Mouse (Mus musculus) B cell, adult (primary cell): Measurements from ENCODE around the gene Olfr1254. TPM values are rescaled to one million over a fixed set of nuclear protein-coding genes. Genes with fewer than 3 reads are reported as not detected.

ENCODE experiments used
- total RNA-seq: library from RNA; stranded (reverse); gene quantifications from 4 replicates; pipeline ENCODE4 v1.2.4, GENCODE M21; 2023; ENCODE audit not compliant: inconsistent age

The Olfr1254 gene
- total RNA-seq = not detected in 4 replicates

GRCm38 (mm10) chr2:89793519-89793918, at the start of gene Olfr1254:
TSS of gene Olfr1254 (minus strand) at chr2:89793619.

GRCm38 (mm10) chr2:89841455-89841854, 48.0 kb upstream of the Olfr1254 start, which contains the start of gene Olfr1256:
TSS of gene Olfr1256 (minus strand) at chr2:89841555.

GRCm38 (mm10) chr2:89811751-89812150, 18.3 kb upstream of the Olfr1254 start, which contains the start of gene Olfr1255:
TSS of gene Olfr1255 (plus strand) at chr2:89812051.

GRCm38 (mm10) chr2:89756990-89757389, 36.4 kb downstream of the Olfr1254 start, which contains the start of gene Olfr1253:
TSS of gene Olfr1253 (minus strand) at chr2:89757090.

Other genes with a start within 250 kb of the Olfr1254 start
- gene Olfr1245, start 215.2 kb downstream of the Olfr1254 start, total RNA-seq = not detected in 4 replicates
- not detected in 4 replicates for gene Olfr1246, start 200.5 kb downstream of the Olfr1254 start, total RNA-seq
- gene Olfr1247, start 179.5 kb downstream of the Olfr1254 start, total RNA-seq = 0.12 TPM in 1 of 4 replicates, not detected in the others
- not detected in 4 replicates for gene Olfr1248, start 175.4 kb downstream of the Olfr1254 start, total RNA-seq
- gene Olfr1249, start 158.6 kb downstream of the Olfr1254 start, total RNA-seq = not detected in 4 replicates
- gene Olfr1250, start 132.2 kb downstream of the Olfr1254 start, total RNA-seq = not detected in 4 replicates
- gene Olfr1251, start 121.7 kb downstream of the Olfr1254 start, total RNA-seq = not detected in 4 replicates
- gene Olfr1252, start 68.6 kb downstream of the Olfr1254 start, total RNA-seq = not detected in 4 replicates
- not detected in 4 replicates for gene Olfr1253, start 36.5 kb downstream of the Olfr1254 start, total RNA-seq
- not detected in 4 replicates for gene Olfr1255, start 18.4 kb upstream of the Olfr1254 start, total RNA-seq
- not detected in 4 replicates for gene Olfr1256, start 47.9 kb upstream of the Olfr1254 start, total RNA-seq
- gene Olfr48, start 54.6 kb upstream of the Olfr1254 start, total RNA-seq = not detected in 4 replicates
- gene Olfr1257, start 84.8 kb upstream of the Olfr1254 start, total RNA-seq = not detected in 4 replicates
- gene Olfr1258, start 133.7 kb upstream of the Olfr1254 start, total RNA-seq = not detected in 4 replicates
- not detected in 4 replicates for gene Olfr1259, start 155.0 kb upstream of the Olfr1254 start, total RNA-seq
- gene Olfr1260, start 180.7 kb upstream of the Olfr1254 start, total RNA-seq = not detected in 4 replicates
- gene Olfr1261, start 197.6 kb upstream of the Olfr1254 start, total RNA-seq = not detected in 4 replicates
- gene Olfr1262, start 206.5 kb upstream of the Olfr1254 start, total RNA-seq = not detected in 4 replicates
- gene Olfr1263, start 218.5 kb upstream of the Olfr1254 start, total RNA-seq = not detected in 4 replicates
- not detected in 4 replicates for gene Olfr1264, start 232.0 kb upstream of the Olfr1254 start, total RNA-seq
- gene Olfr1265, start 241.7 kb upstream of the Olfr1254 start, total RNA-seq = not detected in 4 replicates